Mouse (Mus musculus): ENCODE results near the gene Fam186b. TPM values are rescaled to one million over a fixed set of nuclear protein-coding genes. Genes with fewer than 3 reads are reported as not detected.

The Fam186b gene
- total and polyA plus RNA-seq, 3 experiments = 0.11 TPM; not detected in 2

GRCm38 (mm10) chr15:99252381-99253174 lies 43.1 kb downstream of the Fam186b start:
- peak; percentile 79 for DNase-seq (ENCODE audit: low read depth, low spot score)
- no peaks in the 10 kb centered on the region for H3K9me3 ChIP-seq (replicated peaks; ENCODE audit: insufficient read depth, low read length)
- no peak for TF ChIP-seq MAFK (IDR thresholded peaks at IDR 0.05; ENCODE audit: borderline replicate concordance, low read depth, low read length)
- 0 out of 2 replicates have a peak, but pooled peaks have one; percentile 11 for TF ChIP-seq NRF1 (IDR thresholded peaks at IDR 0.05; ENCODE audit: insufficient read depth, low read depth, low read length, poor library complexity, severe bottlenecking)
- no peak for TF ChIP-seq MAX (IDR thresholded peaks at IDR 0.05; ENCODE audit: low read length)
- TF ChIP-seq CHD1 (IDR thresholded peaks at IDR 0.05; ENCODE audit: low read depth, low read length) = peak; percentile 54; the same call in 1 of the 2 replicates
- TF ChIP-seq BHLHE40 (IDR thresholded peaks at IDR 0.05; ENCODE audit: borderline replicate concordance, low read depth, low read length) = no peak
- no peak for TF ChIP-seq POLR2AphosphoS5 (IDR thresholded peaks at IDR 0.05; ENCODE audit: borderline replicate concordance, low read depth, low read length)
- TF ChIP-seq MYB (IDR thresholded peaks at IDR 0.05; ENCODE audit: low read depth, low read length) = no peak
- TF ChIP-seq ETS1 (IDR thresholded peaks at IDR 0.05; ENCODE audit: low read depth, low read length) = no peak
- no peak; the same call in 1 of the 2 replicates for TF ChIP-seq RCOR1 (IDR thresholded peaks at IDR 0.05; ENCODE audit: low read depth, low read length)
- peak; percentile 96 for TF ChIP-seq TBP (IDR thresholded peaks at IDR 0.05; ENCODE audit: low read depth, low read length)
- peak; percentile 31; the same call in 1 of the 2 replicates for TF ChIP-seq ELF1 (IDR thresholded peaks at IDR 0.05; ENCODE audit: low read depth, low read length)
- TF ChIP-seq NELFE (IDR thresholded peaks at IDR 0.05; ENCODE audit: low read depth, low read length) = no peak
- no peak for TF ChIP-seq RAD21 (IDR thresholded peaks at IDR 0.05; ENCODE audit: low read depth, low read length)
- TF ChIP-seq SMC3 (IDR thresholded peaks at IDR 0.05; ENCODE audit: low read depth, low read length) = no peak
- no peak for TF ChIP-seq POLR2A (IDR thresholded peaks at IDR 0.05; ENCODE audit: control insufficient read depth in 1 of 2, insufficient read depth in 1 of 2, low read depth in 1 of 2, low read length in 2 of 2, poor library complexity in 1 of 2)
- peak; percentile 54; the same call in 1 of the 2 replicates for TF ChIP-seq MXI1 (IDR thresholded peaks at IDR 0.05; ENCODE audit: low read depth, low read length)

GRCm38 (mm10) chr15:99251626-99252380 lies 43.9 kb downstream of the Fam186b start, which contains the start of gene Mcrs1:
TSS of gene Mcrs1 (minus strand) at chr15:99251961.
- Histone ChIP-seq H3K27me3 (ENCODE audit: control insufficient read depth in 1 of 2, insufficient read depth in 2 of 2, low read length in 2 of 2) (no peaks in the 10 kb centered on the region), H3K27ac (ENCODE audit: control insufficient read depth, low read depth, low read length) (peak within 1 kb of the TSS; percentile 95), H3K4me3 (ENCODE audit: control insufficient read depth in 1 of 2, insufficient read depth in 1 of 2, low read depth in 2 of 2, low read length in 2 of 2) (peak within 1 kb of the TSS; percentile 76 to 83), H3K9me3 (replicated peaks; ENCODE audit: insufficient read depth, low read length) (no peaks in the 10 kb centered on the region), H3K4me1 (ENCODE audit: control insufficient read depth in 1 of 2, insufficient read depth in 2 of 2, low read length in 2 of 2) (peaks cover 0 to 15% of the 10 kb centered on the region in 2 experiments; a peak in 2 of 4 replicates), H3K9ac (ENCODE audit: control insufficient read depth, low read depth, low read length, poor library complexity, severe bottlenecking) (peak within 1 kb of the TSS; percentile 84), H3K36me3 (ENCODE audit: control insufficient read depth in 1 of 2, insufficient read depth in 2 of 2, low read length in 2 of 2) (peaks cover 0 to 5% of the 10 kb centered on the region in 2 experiments; a peak in 2 of 4 replicates), H3K79me2 (ENCODE audit: control insufficient read depth, insufficient read depth, low read length, poor library complexity) (peaks cover 4% of the 10 kb centered on the region; the same call in 1 of the 2 replicates)
- DNase-seq (ENCODE audit: low read depth, low spot score) = peak; percentile 100
- TF ChIP-seq USF1 (IDR thresholded peaks at IDR 0.05; ENCODE audit: low read depth, low read length) (no peak), POLR2AphosphoS2 (IDR thresholded peaks at IDR 0.05; ENCODE audit: low read length) (no peak), NRF1 (IDR thresholded peaks at IDR 0.05; ENCODE audit: insufficient read depth, low read depth, low read length, poor library complexity, severe bottlenecking) (peak; percentile 76), MAFK (IDR thresholded peaks at IDR 0.05; ENCODE audit: borderline replicate concordance, low read depth, low read length) (no peak), RAD21 (IDR thresholded peaks at IDR 0.05; ENCODE audit: low read depth, low read length) (no peak), RCOR1 (IDR thresholded peaks at IDR 0.05; ENCODE audit: low read depth, low read length) (peak; percentile 74; the same call in 1 of the 2 replicates), CHD2 (IDR thresholded peaks at IDR 0.05; ENCODE audit: low read length) (peak; percentile 49; the same call in 1 of the 2 replicates), ZNF384 (IDR thresholded peaks at IDR 0.05; ENCODE audit: low read depth, low read length) (no peak; the same call in 1 of the 2 replicates), BHLHE40 (IDR thresholded peaks at IDR 0.05; ENCODE audit: borderline replicate concordance, low read depth, low read length) (no peak), HCFC1 (IDR thresholded peaks at IDR 0.05; ENCODE audit: low read depth, low read length) (peak; percentile 99), SIN3A (IDR thresholded peaks at IDR 0.05; ENCODE audit: low read length) (peak; percentile 92), MYB (IDR thresholded peaks at IDR 0.05; ENCODE audit: low read depth, low read length) (peak; percentile 94), CTCF (IDR thresholded peaks at IDR 0.05 in 2 of 3, conservative IDR thresholded peaks at IDR 0.05 in 1 of 3; ENCODE audit: control insufficient read depth in 1 of 3, insufficient read depth in 1 of 3, low read depth in 2 of 3, low read length in 3 of 3, poor library complexity in 1 of 3, severe bottlenecking in 1 of 3) (0 out of 6 replicates have a peak, but pooled peaks of 1 of the 3 experiments have one; percentile 8), TCF12 (IDR thresholded peaks at IDR 0.05; ENCODE audit: low read depth, low read length) (0 out of 2 replicates have a peak, but pooled peaks have one; percentile 42), POLR2A (IDR thresholded peaks at IDR 0.05; ENCODE audit: control insufficient read depth in 1 of 2, insufficient read depth in 1 of 2, low read depth in 1 of 2, low read length in 2 of 2, poor library complexity in 1 of 2) (peak; percentile 38 to 77; a peak in 2 of 4 replicates), TBP (IDR thresholded peaks at IDR 0.05; ENCODE audit: low read depth, low read length) (peak; percentile 48), MAX (IDR thresholded peaks at IDR 0.05; ENCODE audit: low read length) (peak; percentile 65), MEF2A (IDR thresholded peaks at IDR 0.05; ENCODE audit: extremely low read depth, insufficient replicate concordance, low read depth, low read length, poor library complexity, severe bottlenecking) (no peak)

More at GRCm38 (mm10) chr15:99252381-99253174, 43.1 kb downstream of the Fam186b start:
- peak overlapping the region; percentile 95 for H3K27ac ChIP-seq (ENCODE audit: control insufficient read depth, low read depth, low read length)
- H3K27me3 ChIP-seq (ENCODE audit: control insufficient read depth in 1 of 2, insufficient read depth in 2 of 2, low read length in 2 of 2) = no peaks in the 10 kb centered on the region
- peaks cover 0 to 5% of the 10 kb centered on the region in 2 experiments; a peak in 2 of 4 replicates for H3K36me3 ChIP-seq (ENCODE audit: control insufficient read depth in 1 of 2, insufficient read depth in 2 of 2, low read length in 2 of 2)
- peak overlapping the region; percentile 56 to 76 for H3K4me3 ChIP-seq (ENCODE audit: control insufficient read depth in 1 of 2, insufficient read depth in 1 of 2, low read depth in 2 of 2, low read length in 2 of 2)
- H3K9ac ChIP-seq (ENCODE audit: control insufficient read depth, low read depth, low read length, poor library complexity, severe bottlenecking) = peak overlapping the region; percentile 84
- H3K79me2 ChIP-seq (ENCODE audit: control insufficient read depth, insufficient read depth, low read length, poor library complexity) = peaks cover 4% of the 10 kb centered on the region; the same call in 1 of the 2 replicates
- H3K4me1 ChIP-seq (ENCODE audit: control insufficient read depth in 1 of 2, insufficient read depth in 2 of 2, low read length in 2 of 2) = peaks cover 0 to 15% of the 10 kb centered on the region in 2 experiments; a peak in 2 of 4 replicates
